Mouse (Mus musculus) limb, embryonic 11.5 days (tissue): Measurements from ENCODE around the gene Gm49337. TPM values are rescaled to one million over a fixed set of nuclear protein-coding genes. Genes with fewer than 3 reads are reported as not detected.
A peak's percentile ranks its signal among the peaks of the same experiment; 100 is the strongest.

Source experiments
- ATAC-seq: fragments of 200-750 bp; cut with Nextera tagmentation; 2 replicates; pipeline ENCODE4 v1.8.0; 2017; ENCODE audit warnings: low read depth; ENCODE audit not compliant: insufficient number of reproducible peaks, low FRiP score, low TSS enrichment
- DNase-seq: peaks from one replicate; pipeline ENCODE4 v3.0.0-alpha.2; 2015; ENCODE audit warnings: low spot score
- H3K27ac ChIP-seq: fragments of 300-500 bp; sonication (generic); replicated peaks from 2 replicates; pipeline ENCODE4 v1.5.1; 2014; ENCODE audit warnings: low read depth, mild to moderate bottlenecking, low read length
- H3K27me3 ChIP-seq: fragments of 300-500 bp; sonication (generic); 2 replicates; pipeline ENCODE4 v1.6.1; 2014; ENCODE audit warnings: mild to moderate bottlenecking, low read length, mixed read lengths; ENCODE audit not compliant: control insufficient read depth, insufficient read depth
- H3K36me3 ChIP-seq: fragments of 300-500 bp; sonication (generic); 2 replicates; pipeline ENCODE4 v1.6.1; 2014; ENCODE audit warnings: mild to moderate bottlenecking, low read length, moderate library complexity, mixed read lengths; ENCODE audit not compliant: control insufficient read depth, insufficient read depth
- H3K4me1 ChIP-seq: fragments of 300-500 bp; sonication (generic); 2 replicates; pipeline ENCODE4 v1.6.1; 2014; ENCODE audit warnings: low read length, mixed read lengths; ENCODE audit not compliant: control insufficient read depth, insufficient read depth
- H3K4me2 ChIP-seq: fragments of 300-500 bp; sonication (generic); 2 replicates; pipeline ENCODE4 v1.6.1; 2014; ENCODE audit warnings: low read depth, mild to moderate bottlenecking, moderate library complexity; ENCODE audit not compliant: severe bottlenecking
- H3K4me3 ChIP-seq: fragments of 300-500 bp; sonication (generic); 2 replicates; pipeline ENCODE4 v1.5.1; 2014; ENCODE audit warnings: low read depth, low read length
- H3K9ac ChIP-seq: fragments of 300-500 bp; sonication (generic); 2 replicates; pipeline ENCODE4 v1.6.1; 2014; ENCODE audit warnings: mild to moderate bottlenecking, low read length
- H3K9me3 ChIP-seq: fragments of 300-500 bp; sonication (generic); 2 replicates; pipeline ENCODE4 v1.6.1; 2016; ENCODE audit warnings: low read length; ENCODE audit not compliant: control insufficient read depth
- WGBS: fragments of 180-500 bp; shearing (Covaris S2); extraction: QIAGEN DNeasy Blood & Tissue Kit; methylation state at CpG from one replicate; pipeline ENCODE4 v1.1.7; 2014; 5-methylcytosine and 5-hydroxymethylcytosine counted together
- polyA plus RNA-seq: library from polyadenylated mRNA; unstranded; fragments of >200 nt; fragmentation: Nextera tagmentation; extraction: Ambion mirVana; gene quantifications from 2 replicates; pipeline ENCODE4 v1.2.1, GENCODE M21; 2014

Gene Gm49337
- polyA plus RNA-seq, 1 experiment from 2014 or later: not detected

GRCm38 (mm10) chr4:116150862-116151221 is 22.3 kb upstream of the Gm49337 start:
- ATAC-seq (peak; percentile 27; the same call in 1 of the 2 replicates), DNase-seq (no peak)
- 22% methylated on average over 4 of the region's 4 CpGs for WGBS

GRCm38 (mm10) chr4:116151238-116151637 is 21.9 kb upstream of the Gm49337 start, which contains the start of gene Lurap1:
Gene Lurap1 (minus strand): TSS chr4:116151338.
- no peak for ATAC-seq

More at GRCm38 (mm10) chr4:116150862-116151221, 22.3 kb upstream of the Gm49337 start:
- Histone ChIP-seq H3K4me1 (0 out of 2 replicates have a peak, but pooled peaks cover 4% of the 10 kb centered on the region), H3K9ac (peak overlapping the region; percentile 95), H3K36me3 (peaks cover 27% of the 10 kb centered on the region), H3K4me2 (peak overlapping the region; percentile 46), H3K4me3 (peak overlapping the region; percentile 70), H3K27ac (no peak overlapping the region; the same call in 1 of the 2 replicates), H3K27me3 (no peaks in the 10 kb centered on the region), H3K9me3 (no peaks in the 10 kb centered on the region)

GRCm38 (mm10) chr4:116152702-116153101 is 20.5 kb upstream of the Gm49337 start:
- no peak overlapping the region for H3K9ac ChIP-seq
- no peak overlapping the region for H3K4me3 ChIP-seq
- ATAC-seq: no peak
- H3K4me1 ChIP-seq: 0 out of 2 replicates have a peak, but pooled peaks cover 4% of the 10 kb centered on the region
- no peak overlapping the region for H3K27ac ChIP-seq
- no peak for DNase-seq
- 97% methylated on average over 15 of the region's 15 CpGs for WGBS
- H3K36me3 ChIP-seq: peaks cover 36% of the 10 kb centered on the region
- no peaks in the 10 kb centered on the region for H3K9me3 ChIP-seq
- H3K27me3 ChIP-seq: no peaks in the 10 kb centered on the region
- no peak overlapping the region for H3K4me2 ChIP-seq

More at GRCm38 (mm10) chr4:116151238-116151637, 21.9 kb upstream of the Gm49337 start, which contains the start of gene Lurap1:
- WGBS: 77% methylated on average over 6 of the region's 6 CpGs
- peak within 1 kb of the TSS; percentile 81 for H3K27ac ChIP-seq
- peak within 1 kb of the TSS; percentile 95 for H3K9ac ChIP-seq
- H3K4me1 ChIP-seq: 0 out of 2 replicates have a peak, but pooled peaks cover 4% of the 10 kb centered on the region
- peak within 1 kb of the TSS; percentile 46 for H3K4me2 ChIP-seq
- H3K36me3 ChIP-seq: peaks cover 29% of the 10 kb centered on the region
- DNase-seq: no peak
- no peaks in the 10 kb centered on the region for H3K9me3 ChIP-seq
- H3K4me3 ChIP-seq: peak within 1 kb of the TSS; percentile 70
- no peaks in the 10 kb centered on the region for H3K27me3 ChIP-seq

GRCm38 (mm10) chr4:116157882-116158281 is 15.3 kb upstream of the Gm49337 start:
- Histone ChIP-seq H3K27ac (no peak overlapping the region), H3K4me3 (no peak overlapping the region), H3K4me1 (no peaks in the 10 kb centered on the region), H3K9ac (no peak overlapping the region), H3K27me3 (no peaks in the 10 kb centered on the region), H3K9me3 (no peaks in the 10 kb centered on the region), H3K36me3 (peaks cover 35% of the 10 kb centered on the region), H3K4me2 (no peak overlapping the region)
- ATAC-seq (no peak), DNase-seq (no peak)
- 86% methylated on average over 2 of the region's 2 CpGs for WGBS

- H3K27ac ChIP-seq: no peak overlapping the region
- ATAC-seq: no peak
- H3K4me2 ChIP-seq: no peak overlapping the region
- H3K4me1 ChIP-seq: peaks cover 3% of the 10 kb centered on the region; the same call in 1 of the 2 replicates
- no peaks in the 10 kb centered on the region for H3K27me3 ChIP-seq
- H3K36me3 ChIP-seq: peaks cover 18% of the 10 kb centered on the region
- WGBS: 81% methylated on average over 3 of the region's 3 CpGs
- no peak overlapping the region for H3K4me3 ChIP-seq
- no peak overlapping the region for H3K9ac ChIP-seq
- H3K9me3 ChIP-seq: no peaks in the 10 kb centered on the region
- DNase-seq: no peak
Measured at GRCm38 (mm10) chr4:116159912-116160311, 13.3 kb upstream of the Gm49337 start.

- Histone ChIP-seq H3K9me3 (no peaks in the 10 kb centered on the region), H3K4me3 (no peak overlapping the region), H3K36me3 (peaks cover 11% of the 10 kb centered on the region), H3K4me2 (no peak overlapping the region), H3K4me1 (peaks cover 9% of the 10 kb centered on the region), H3K27me3 (no peaks in the 10 kb centered on the region), H3K27ac (no peak overlapping the region), H3K9ac (no peak overlapping the region)
- DNase-seq (no peak), ATAC-seq (no peak)
- WGBS: 85% methylated on average over 3 of the region's 3 CpGs
Measured at GRCm38 (mm10) chr4:116160769-116161168, 12.4 kb upstream of the Gm49337 start.

- peaks cover 12% of the 10 kb centered on the region for H3K4me1 ChIP-seq
- DNase-seq (no peak), ATAC-seq (no peak)
- no peaks in the 10 kb centered on the region for H3K9me3 ChIP-seq
- H3K4me2 ChIP-seq: no peak overlapping the region
- H3K9ac ChIP-seq: no peak overlapping the region
- WGBS: 75% methylated on average over 4 of the region's 4 CpGs
- H3K27me3 ChIP-seq: no peaks in the 10 kb centered on the region
- H3K36me3 ChIP-seq: 0 out of 2 replicates have a peak, but pooled peaks cover 3% of the 10 kb centered on the region
- H3K27ac ChIP-seq: no peak overlapping the region
- H3K4me3 ChIP-seq: no peak overlapping the region
Measured at GRCm38 (mm10) chr4:116162142-116162541, 11.0 kb upstream of the Gm49337 start.

- Histone ChIP-seq H3K27ac (no peak overlapping the region), H3K4me3 (no peak overlapping the region), H3K27me3 (no peaks in the 10 kb centered on the region), H3K9me3 (no peaks in the 10 kb centered on the region), H3K36me3 (no peaks in the 10 kb centered on the region), H3K4me2 (no peak overlapping the region), H3K9ac (no peak overlapping the region), H3K4me1 (peaks cover 12% of the 10 kb centered on the region)
- ATAC-seq (no peak), DNase-seq (no peak)
- WGBS: 86% methylated on average over 2 of the region's 2 CpGs
Measured at GRCm38 (mm10) chr4:116164759-116165554, 8.2 kb upstream of the Gm49337 start.
